Mouse (Mus musculus): ENCODE measurements at regions not wholly inside any gene's neighbourhood (a gene's known extent, or its start where the extent isn't known, plus 50 kb on each side); places are given as distances from the start of the nearest gene placed in this dataset.

DNA sequence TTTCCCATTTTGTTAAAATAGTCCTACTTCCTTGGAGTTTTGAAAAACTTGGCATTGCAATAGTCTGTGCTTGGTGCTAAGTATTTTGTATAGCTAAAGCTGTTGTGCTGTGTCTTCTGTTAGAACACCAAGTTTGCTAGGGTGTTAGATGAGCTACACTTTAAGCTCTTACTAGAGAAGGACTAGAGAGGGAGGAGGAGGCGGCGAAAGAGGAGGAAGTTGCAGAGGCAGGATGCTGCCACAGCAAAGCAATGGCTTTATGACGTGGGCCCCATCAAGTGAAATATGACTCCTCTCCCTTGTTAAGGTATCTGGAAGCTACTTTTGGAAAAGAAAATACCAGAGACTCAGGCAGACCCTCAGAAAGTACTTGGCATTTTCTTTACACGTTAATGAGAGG, 167.8 kb upstream of the Pik3r1 start:
- ATAC-seq, result no peak
- ChIA-PET CTCF (interaction anchor here (1.0 to 1.3 kb wide), 2 partner anchors 13 to 16 kb away, joined by 3 read pairs; no protein-coding TSS in a partner anchor), POLR2A (interaction anchor here (1.8 kb wide), 1 partner anchor 10 kb away, joined by 7 read pairs; no protein-coding TSS in a partner anchor)
- in situ Hi-C loops (cut with MboI; ENCODE audit: low pct_unique_long_range_greater_than_20kb), result no loop called here
- H3K27me3 ChIP-seq, result no peaks in the 10 kb centered on the region
- TF ChIP-seq CTCF (IDR thresholded peaks at IDR 0.05), result no peak
- DNase-seq (ENCODE audit: low read depth, low spot score), result no peak

DNA sequence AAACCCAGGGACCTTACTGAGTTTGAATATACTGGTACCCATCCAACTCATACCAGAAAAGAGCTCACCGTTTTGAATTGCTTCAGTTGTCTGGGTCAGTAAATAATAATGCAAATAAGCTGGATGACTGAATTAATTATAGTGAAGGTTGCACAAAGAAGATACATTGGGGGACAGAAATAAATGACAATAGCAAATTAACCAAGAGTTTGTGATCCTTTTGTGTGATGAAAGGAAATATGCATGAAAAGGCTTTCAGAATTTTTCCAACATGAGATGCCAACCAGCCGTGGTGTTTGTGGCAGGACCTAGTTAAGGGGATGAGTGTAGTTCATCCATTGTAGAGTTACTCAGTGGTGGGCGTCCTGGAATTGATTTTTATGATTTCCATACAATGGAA, 186.5 kb upstream of the Pik3r1 start:
- POLR2A ChIA-PET, result no interaction called here
- CTCF ChIA-PET, result interaction anchor here (0.8 kb wide), 1 partner anchor 14 kb away, joined by 3 read pairs; no protein-coding TSS in a partner anchor
- H3K27me3 ChIP-seq, result no peaks in the 10 kb centered on the region
- TF ChIP-seq CTCF (IDR thresholded peaks at IDR 0.05), result no peak
- ATAC-seq, result no peak
- in situ Hi-C loops (cut with MboI; ENCODE audit: low pct_unique_long_range_greater_than_20kb), result no loop called here
- DNase-seq (ENCODE audit: low read depth, low spot score), result no peak

GRCm38 (mm10) chr13:101955806-101956418, 187.9 kb upstream of the Pik3r1 start:
- DNase-seq (ENCODE audit: low read depth, low spot score), result no peak
- in situ Hi-C loops (cut with MboI; ENCODE audit: low pct_unique_long_range_greater_than_20kb), result no loop called here
- CTCF ChIA-PET, result no interaction called here
- H3K27me3 ChIP-seq, result no peaks in the 10 kb centered on the region
- no peak for ATAC-seq
- POLR2A ChIA-PET, result interaction anchor here (1.0 kb wide), 1 partner anchor 10 kb away, joined by 4 read pairs; no protein-coding TSS in a partner anchor
- no peak for TF ChIP-seq CTCF (IDR thresholded peaks at IDR 0.05)

DNA sequence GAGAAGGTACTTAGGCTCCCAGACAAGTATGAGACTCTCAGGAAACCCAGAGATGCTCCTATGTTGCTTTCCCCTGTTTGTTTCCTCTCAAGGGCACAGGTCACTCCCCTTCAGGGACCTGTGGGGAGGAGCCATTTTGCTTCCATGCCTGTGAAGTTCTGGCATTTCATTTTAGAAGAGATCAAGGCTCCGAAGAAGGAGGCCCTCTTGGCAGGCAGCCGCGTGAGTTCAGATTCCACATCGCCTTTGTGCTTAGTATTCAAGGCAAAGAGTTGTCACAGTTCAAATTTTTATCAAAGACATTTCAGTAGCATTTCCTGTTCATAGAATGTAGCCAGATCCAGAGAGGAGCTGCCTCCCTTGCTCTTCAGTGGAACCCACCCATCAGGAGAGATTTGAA, 189.8 kb upstream of the Pik3r1 start:
- ATAC-seq, result no peak
- no peak for TF ChIP-seq CTCF (IDR thresholded peaks at IDR 0.05)
- ChIA-PET POLR2A (no interaction called here), CTCF (no interaction called here)
- no peaks in the 10 kb centered on the region for H3K27me3 ChIP-seq
- DNase-seq (ENCODE audit: low read depth, low spot score), result no peak
- in situ Hi-C loops (cut with MboI; ENCODE audit: low pct_unique_long_range_greater_than_20kb), result no loop called here

GRCm38 (mm10) chr13:101965537-101965936, 197.5 kb upstream of the Pik3r1 start:
- H3K27me3 ChIP-seq, result no peaks in the 10 kb centered on the region
- ChIA-PET CTCF (no interaction called here), POLR2A (interaction anchor here (0.6 to 0.7 kb wide), 2 partner anchors 9 to 10 kb away, joined by 3 to 4 read pairs; no protein-coding TSS in a partner anchor)
- in situ Hi-C loops (cut with MboI; ENCODE audit: low pct_unique_long_range_greater_than_20kb), result no loop called here
- DNase-seq (ENCODE audit: low read depth, low spot score), result no peak
- ATAC-seq, result no peak
- no peak for TF ChIP-seq CTCF (IDR thresholded peaks at IDR 0.05)

GRCm38 (mm10) chr13:101966799-101967397, 198.9 kb upstream of the Pik3r1 start:
- CTCF ChIA-PET, result no interaction called here
- no peak for DNase-seq (ENCODE audit: low read depth, low spot score)
- H3K27me3 ChIP-seq, result no peaks in the 10 kb centered on the region
- in situ Hi-C loops (cut with MboI; ENCODE audit: low pct_unique_long_range_greater_than_20kb), result no loop called here
- no peak for TF ChIP-seq CTCF (IDR thresholded peaks at IDR 0.05)
- POLR2A ChIA-PET, result no interaction called here
- ATAC-seq, result no peak

- ChIA-PET CTCF (no interaction called here), POLR2A (no interaction called here)
- H3K27me3 ChIP-seq, result no peaks in the 10 kb centered on the region
- no peak for TF ChIP-seq CTCF (IDR thresholded peaks at IDR 0.05)
- DNase-seq (ENCODE audit: low read depth, low spot score) (peak; percentile 20), ATAC-seq (no peak)
- in situ Hi-C loops (cut with MboI; ENCODE audit: low pct_unique_long_range_greater_than_20kb), result no loop called here
Observed at GRCm38 (mm10) chr13:101967466-101967865, 199.4 kb upstream of the Pik3r1 start.

DNA sequence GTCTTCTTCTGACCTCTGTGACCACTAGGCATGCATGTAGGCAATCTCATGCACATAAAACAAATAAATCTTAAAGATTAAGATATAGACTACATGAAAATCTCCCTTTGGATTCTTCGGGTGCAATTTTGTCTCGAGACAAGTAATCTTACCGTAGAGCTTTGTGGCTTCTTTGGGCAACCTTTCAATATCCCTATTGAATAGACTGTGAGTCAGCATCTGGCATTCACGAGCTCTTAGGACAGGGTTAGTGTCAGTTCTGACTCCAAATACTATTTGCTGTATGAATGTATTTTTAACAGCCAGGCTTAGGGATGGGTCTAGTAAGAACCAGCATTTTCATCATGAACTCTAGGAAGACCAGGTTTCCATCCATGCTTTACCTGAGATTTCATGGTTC, 208.7 kb upstream of the Pik3r1 start:
- no peak for TF ChIP-seq CTCF (IDR thresholded peaks at IDR 0.05)
- ATAC-seq (no peak), DNase-seq (ENCODE audit: low read depth, low spot score) (no peak)
- H3K27me3 ChIP-seq, result no peaks in the 10 kb centered on the region
- POLR2A ChIA-PET, result interaction anchor here (0.6 to 0.7 kb wide), 2 partner anchors 330 to 722 kb away, joined by 3 read pairs; no protein-coding TSS in a partner anchor
- CTCF ChIA-PET, result interaction anchor here (1.1 kb wide), 1 partner anchor 12 kb away, joined by 3 read pairs; no protein-coding TSS in a partner anchor
- in situ Hi-C loops (cut with MboI; ENCODE audit: low pct_unique_long_range_greater_than_20kb), result no loop called here

GRCm38 (mm10) chr13:101980171-101980835, 212.3 kb upstream of the Pik3r1 start:
- POLR2A ChIA-PET, result no interaction called here
- CTCF ChIA-PET, result no interaction called here
- H3K27me3 ChIP-seq, result no peaks in the 10 kb centered on the region
- no peak for TF ChIP-seq CTCF (IDR thresholded peaks at IDR 0.05)
- in situ Hi-C loops (cut with MboI; ENCODE audit: low pct_unique_long_range_greater_than_20kb), result no loop called here
- DNase-seq (ENCODE audit: low read depth, low spot score), result no peak
- no peak for ATAC-seq

GRCm38 (mm10) chr13:101988637-101989413, 220.8 kb upstream of the Pik3r1 start:
- ChIA-PET CTCF (interaction anchor here (1.2 to 1.3 kb wide), 2 partner anchors 9 to 12 kb away, joined by 3 read pairs; no protein-coding TSS in a partner anchor), POLR2A (no interaction called here)
- no peak for TF ChIP-seq CTCF (IDR thresholded peaks at IDR 0.05)
- in situ Hi-C loops (cut with MboI; ENCODE audit: low pct_unique_long_range_greater_than_20kb), result no loop called here
- no peak for DNase-seq (ENCODE audit: low read depth, low spot score)
- H3K27me3 ChIP-seq, result no peaks in the 10 kb centered on the region
- ATAC-seq, result no peak

Measured in Patski (cell line).